Mouse (Mus musculus) cerebellum, adult 9-11 months (tissue): Measurements from ENCODE around the gene Tyw5.

Experiments
- DNase-seq: peaks from one replicate; pipeline ENCODE4 v3.0.0; 2022

Gene Tyw5

DNA sequence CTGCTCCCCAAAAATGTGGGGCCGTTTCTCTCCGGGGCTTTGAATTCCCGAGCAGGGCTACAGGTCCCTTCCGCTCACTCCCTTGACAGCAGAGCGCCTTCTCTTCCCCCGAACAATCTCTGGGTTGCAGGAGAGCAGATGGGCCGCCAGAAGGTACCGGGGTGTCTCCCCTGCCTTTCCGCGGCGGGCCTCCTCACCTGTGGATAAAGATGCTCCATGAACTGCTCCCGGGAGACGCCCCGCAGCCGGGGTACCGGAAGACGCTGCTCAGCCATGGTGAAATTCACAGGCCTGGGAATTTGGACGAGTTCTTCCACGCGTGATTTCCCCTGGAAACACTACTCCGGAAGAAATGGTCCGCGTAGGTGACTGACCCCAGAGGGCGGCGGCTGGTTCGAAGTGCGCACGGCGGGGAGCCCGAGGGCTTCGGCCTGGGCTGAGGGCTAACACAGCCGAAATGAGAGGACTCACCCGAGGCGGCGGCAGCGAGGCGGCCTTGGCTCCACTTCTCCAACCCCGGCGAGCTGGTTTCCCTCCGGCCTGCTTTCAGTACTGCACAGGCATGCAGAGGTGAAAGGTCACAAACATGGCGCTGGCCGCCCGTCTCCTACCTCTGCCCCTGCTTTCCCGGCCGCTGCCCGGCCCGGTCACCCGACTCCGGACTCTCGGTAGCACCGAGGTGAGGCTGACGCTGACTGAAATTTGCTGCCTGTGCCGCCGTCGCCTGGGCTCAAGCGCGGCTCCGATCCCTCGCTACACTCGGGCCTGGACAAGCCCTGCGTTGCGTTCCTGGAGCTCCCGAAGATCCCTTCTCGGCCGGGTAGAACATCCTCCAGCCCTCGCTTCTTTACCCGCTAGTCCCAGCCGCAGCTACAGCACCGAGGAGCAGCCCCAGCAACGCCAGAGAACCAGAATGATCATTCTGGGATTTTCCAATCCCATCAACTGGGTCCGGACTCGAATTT, at the start of gene Tyw5, which contains the start of gene Maip1:
Gene Tyw5 (minus strand): TSS at position 915 of the 965 bp plus-strand sequence.
Gene Maip1 (plus strand): TSS at position 142 of the 965 bp plus-strand sequence.
- DNase-seq: peak; percentile 85

DNA sequence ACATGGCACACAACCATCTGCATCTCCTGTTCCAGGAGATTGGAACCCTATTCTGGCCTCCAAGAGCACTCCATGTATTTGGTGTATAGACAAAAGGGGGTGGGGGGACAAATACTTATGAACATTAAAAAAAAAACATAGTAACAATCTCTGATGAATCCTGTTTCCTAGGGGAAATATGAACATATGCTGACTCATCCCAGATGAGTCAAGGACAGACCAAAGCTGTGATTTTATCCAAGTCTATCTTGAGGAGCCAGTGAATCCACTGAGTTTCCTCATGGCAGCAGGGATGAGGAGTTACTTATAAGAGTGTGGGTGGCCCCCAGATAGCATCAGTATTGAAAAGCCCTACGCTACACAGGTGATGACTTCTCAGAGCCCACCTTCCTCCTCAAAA, 43.3 kb upstream of the Tyw5 start:
- no peak for DNase-seq

DNA sequence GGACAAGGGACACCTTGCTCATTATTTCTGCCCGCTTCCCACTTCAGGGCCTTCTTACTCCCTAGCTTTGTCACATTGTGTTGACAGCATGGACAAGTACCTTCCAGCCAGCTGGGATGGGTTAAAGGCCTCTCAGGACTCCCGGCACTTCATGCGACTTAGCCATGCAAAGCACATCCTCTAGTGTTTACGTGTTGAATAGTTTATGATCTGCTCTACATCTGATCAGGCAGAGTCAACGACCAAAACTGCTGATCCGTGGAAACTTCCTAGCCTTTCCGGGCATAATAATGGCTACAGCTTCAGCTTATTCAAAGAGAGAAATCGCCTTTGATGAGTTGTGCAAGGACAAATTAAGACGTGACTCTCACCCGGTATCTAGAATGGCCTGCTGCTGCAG, 38.8 kb upstream of the Tyw5 start:
- DNase-seq: no peak

DNA sequence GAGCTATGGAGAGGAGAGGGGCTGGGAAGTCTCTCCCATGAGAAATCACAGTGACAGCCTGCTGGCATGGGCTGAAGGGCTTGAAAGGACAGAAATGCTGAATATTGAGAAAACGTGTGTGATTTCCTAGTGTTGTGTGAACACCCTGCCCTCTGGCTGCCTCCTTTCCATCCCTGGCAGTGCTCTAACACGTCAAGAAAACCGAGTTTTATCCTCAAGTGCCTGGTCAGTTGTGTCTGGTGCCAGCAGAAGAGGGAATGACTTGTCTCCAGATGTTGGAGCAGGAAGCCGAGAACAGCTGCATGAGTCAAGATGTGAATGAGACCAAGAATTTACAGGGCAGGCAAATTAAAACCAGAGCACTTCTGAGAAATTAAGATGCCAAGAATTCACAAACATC, 33.9 kb upstream of the Tyw5 start:
- DNase-seq: no peak

DNA sequence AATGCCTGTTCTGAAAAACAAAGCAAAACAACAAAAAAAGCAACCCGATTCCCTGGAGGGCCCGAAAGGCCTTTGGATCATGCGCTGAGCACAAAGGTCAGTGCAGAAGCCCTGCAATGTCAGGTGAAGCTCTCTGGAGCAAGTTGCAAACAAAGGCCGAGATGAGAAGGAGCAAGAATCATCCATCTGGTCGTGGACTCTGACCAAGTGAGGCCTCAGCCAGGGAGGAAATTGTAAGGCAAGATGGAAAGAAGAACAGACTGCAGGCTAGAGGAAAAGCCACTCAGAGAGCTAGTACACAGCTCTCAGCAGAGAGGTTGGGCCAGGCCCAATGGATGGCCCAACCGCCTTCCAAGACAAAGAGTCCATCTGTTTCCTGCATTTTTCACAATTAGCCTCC, 32.1 kb upstream of the Tyw5 start:
- DNase-seq: no peak

DNA sequence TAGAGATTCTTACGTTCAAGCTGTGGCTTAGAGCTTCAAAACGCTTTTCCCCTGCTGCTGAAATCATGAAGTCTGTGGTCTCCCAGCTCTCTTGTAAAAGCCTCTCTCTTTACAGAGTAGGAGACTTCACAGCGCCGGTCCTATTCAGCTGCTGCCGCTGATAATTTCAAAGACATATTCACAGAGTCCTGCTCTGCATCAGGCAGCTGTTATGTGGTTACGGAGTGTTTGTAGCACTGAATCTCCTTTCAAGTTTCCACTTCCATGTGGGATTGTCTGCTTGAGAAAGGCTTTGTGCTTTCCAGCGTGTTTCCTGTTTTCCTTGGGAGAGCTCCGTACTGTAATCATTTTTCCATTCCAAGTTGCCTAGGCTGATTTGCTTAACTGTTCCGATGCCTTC, 30.1 kb upstream of the Tyw5 start:
- no peak for DNase-seq

DNA sequence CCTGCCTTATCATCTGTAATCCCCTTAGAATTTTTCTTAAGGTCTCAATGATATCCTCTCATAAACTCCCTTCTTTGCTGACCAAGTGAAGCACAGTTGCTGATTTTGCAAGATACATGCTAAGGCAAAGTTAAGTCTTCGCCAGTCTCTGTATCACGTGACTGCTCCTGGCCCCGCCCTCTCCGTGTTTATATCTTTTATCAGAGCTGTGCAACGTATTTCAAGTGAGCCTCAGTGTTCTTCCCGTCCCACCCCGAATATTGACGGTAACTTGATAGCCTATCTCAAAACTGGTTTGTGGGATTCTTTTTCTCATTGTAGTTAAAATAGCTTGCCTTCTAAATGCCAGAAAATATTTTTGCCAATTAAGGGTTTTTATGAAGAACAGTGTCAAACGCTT, 29.5 kb upstream of the Tyw5 start:
- DNase-seq: no peak

DNA sequence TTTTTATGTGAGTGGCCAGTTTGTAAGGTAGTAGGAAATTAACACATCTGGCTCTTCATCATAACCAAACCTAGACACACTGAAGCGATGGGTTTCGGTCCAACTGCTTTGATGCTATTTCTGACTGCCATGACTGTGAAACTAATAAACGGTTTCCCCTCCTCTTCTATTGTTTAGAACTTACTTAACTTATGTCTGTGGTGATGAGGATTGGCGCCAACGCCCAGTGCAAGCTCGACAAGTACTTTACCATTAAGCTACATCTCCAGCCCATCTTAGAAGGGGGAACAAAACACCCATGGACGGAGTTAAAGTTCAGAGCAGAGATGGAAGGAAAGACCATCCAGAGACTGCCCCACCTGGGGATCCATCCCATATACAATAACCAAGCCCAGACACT, 26.2 kb upstream of the Tyw5 start:
- DNase-seq: no peak

DNA sequence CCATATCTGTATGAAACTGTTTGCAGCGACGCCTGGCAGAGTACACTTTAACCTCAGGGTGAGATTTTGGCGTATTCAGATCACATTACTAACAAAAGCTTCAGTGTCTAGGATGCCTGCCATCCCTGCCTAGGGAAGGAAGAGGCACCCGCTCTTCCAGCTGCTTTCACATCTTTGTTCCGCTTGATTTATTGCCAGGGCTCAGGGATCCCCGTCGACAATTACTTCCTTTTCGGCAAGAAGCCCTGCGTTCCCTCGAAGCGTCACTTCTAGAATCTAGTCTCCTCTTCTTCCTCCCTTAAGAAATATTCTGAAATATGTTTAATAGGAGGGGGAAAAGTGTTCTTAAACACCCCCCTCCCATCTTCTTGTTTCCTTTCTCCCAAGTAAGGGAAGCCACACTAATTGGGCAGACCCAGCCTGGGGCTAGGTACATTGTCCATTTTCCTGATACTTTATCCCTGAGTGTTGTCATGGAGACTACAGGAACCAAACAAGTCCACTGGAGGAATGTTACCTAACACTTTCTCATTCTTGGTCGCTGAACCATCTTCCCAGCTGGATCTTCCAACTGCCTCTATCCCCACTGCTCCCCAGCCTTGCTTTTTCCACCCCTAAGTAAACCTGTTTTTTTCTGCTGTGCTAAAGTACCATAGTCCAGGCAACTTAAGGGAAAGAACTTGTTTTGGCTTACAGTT, 23.0 kb upstream of the Tyw5 start:
- DNase-seq: no peak

DNA sequence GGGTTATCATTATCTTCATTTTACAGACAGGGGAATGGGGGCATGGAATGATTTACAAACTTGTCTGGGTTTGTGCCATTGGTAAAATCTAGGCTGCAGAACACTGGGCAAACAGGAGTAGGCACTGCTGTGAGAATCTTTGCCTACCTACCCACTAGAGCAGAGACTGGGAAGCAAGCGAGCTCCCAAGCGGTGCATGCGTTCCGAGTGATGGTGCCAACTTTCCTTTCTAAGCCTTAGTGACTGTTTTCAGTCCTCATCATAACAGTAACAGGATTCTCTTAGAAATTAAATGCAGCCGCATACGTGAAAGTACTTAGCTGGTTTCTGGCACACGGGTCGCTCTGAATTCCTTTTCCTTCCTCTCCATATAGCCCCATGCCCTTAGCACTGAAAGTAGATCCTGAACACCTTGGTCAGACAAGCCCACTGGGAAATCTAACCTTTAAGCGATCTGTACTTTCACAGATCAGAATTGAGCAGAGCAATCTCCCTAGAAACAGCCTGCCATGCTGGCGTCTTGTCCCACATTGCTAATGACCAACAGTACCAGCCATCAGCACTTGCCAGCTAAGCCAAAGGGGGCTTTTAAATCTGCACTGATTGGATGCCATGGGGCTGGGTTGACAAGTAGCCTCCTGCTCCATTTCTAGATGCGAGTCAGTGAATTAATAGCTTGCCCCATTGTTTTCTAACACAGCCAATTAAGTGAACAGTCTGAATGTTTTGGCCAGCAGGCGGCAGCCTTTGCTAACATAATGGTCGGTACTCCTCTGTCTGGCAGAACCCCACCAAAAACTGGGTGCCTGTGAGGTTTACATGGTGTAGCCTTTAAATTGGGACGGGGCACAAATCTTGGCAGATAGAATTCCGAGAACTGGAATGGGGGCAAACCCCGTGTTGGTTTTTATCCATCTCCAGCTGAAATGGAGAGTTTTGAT, 21.7 kb upstream of the Tyw5 start:
- peak; percentile 70 for DNase-seq

DNA sequence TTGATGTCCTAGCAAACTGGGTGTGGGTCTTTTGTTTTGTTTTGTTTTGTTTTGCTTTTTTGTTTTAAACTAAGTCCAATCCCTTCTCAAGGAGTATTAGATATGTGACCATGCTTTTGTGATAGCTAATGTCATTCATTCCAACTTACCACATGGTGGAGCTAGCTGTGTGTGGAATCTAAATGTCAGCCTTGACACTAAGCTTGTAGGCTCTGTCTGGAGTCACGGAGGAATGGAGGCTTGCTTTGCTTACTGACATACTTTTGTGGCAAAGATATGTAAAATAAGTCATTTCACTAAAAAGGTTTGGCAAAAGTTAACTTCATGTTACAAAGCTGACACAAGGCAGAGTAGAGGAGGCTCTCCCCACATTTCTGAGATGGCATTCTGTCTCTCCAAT, 16.8 kb upstream of the Tyw5 start:
- no peak for DNase-seq

DNA sequence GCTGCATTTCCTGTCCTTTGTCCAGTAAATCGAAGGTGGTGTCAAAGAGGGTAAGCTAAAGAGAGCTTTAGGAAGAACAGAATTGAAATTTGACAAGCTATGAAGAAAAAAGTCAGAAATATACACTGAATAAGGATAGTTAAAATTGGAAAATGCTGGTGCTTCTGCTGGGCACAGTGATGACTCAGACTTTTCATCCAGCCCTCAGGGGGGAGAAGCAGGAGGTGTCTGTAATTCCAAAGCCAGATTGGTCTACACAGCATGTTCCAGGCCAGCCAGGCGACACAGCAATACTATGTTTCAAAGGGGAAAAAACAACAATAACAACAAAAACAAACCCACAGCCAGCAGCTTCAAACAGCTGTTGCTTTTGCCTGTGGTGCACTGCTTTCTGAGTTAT, 6.5 kb upstream of the Tyw5 start:
- DNase-seq: no peak

DNA sequence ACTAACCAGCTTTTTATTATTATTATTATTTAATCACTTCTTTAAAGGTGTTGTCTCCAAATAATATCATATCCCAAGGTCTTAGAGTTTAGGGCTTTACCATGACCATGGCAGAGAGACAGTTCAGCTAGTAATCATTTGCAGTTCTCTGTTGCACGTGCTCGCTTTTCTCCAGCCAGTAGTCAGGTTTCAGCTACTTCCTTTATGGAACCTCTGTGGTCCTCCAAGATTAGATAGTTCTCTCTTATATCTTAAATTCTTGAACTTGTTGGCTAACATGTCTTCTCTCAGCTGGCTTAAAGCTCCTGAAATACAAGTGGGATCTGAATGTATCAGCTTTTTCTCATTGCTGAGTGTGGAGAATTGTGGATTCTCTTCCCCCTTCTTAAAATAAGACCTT, 2.1 kb upstream of the Tyw5 start:
- DNase-seq: no peak

DNA sequence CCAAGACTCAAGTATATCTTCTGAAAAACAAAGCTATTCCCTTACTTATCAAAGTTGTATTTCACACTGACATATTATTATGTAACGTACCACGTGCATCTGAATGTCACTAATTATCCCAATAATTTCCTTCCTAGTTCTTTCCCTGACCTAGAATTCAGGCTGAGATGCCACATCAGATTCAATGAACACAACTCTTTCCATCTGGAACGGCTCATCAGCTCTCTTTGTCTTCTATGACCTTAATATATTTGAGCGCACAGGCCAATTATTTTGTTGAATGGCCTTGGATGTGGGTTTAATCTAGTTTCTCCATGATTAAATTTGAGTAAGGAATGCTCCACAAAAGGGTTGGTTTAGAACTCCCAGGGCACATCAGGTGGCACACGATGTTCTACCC, 4.8 kb downstream of the Tyw5 start:
- no peak for DNase-seq

DNA sequence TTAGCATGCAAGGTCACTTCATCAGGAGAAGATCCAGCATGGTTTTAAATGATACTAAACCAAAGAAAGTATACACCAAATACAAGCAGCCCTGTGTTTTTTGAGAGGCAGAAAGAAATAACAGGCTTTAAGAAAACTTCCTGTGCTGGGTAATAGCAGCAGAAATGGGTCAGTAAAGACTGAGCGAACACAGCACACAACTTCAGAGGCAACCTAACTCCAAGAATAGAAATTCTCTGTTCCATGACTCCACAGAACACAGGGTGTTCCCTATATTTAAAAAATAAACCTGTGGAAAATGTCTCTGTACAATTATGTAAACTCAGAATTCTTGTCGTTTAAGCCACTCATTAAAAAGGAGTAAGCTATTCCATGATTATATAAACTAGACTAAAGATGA, 6.0 kb downstream of the Tyw5 start:
- DNase-seq: no peak

DNA sequence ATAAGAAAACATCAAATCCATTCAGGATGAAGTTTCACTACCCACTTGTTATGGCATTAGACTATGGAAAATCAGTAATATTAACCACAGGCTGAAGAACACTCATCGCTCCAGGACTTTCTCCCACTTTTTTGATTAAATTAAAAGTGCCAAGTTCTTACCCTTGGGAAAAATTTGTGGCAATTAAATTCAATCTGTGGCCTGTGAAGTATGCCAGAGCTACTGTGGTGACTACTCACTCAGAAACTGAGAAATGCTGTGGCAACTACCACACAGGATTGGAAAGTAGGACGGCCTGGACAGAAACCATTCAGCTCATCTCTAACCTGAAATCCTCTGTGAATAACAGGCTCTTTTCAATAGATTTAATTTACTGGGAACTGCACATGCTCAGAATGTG, 6.6 kb downstream of the Tyw5 start:
- DNase-seq: no peak

DNA sequence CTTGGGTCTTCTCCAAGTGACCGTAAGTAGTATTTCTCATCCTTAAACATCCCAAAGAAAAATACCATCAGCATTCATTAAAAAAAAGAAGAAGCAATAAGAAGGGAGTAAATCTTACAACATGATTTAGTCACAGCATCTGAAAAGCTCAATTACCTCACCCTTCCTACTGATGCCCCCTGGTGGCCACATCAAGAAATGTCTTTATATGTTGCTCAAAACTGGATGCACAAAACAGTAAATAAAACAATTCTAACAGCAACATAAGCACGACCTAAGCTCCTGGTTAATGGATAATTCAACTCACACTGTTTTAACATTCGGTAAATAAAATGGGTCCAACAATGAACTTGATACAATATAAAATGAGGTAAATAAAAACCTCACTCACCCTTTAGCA, 12.8 kb downstream of the Tyw5 start:
- DNase-seq: peak; percentile 22

DNA sequence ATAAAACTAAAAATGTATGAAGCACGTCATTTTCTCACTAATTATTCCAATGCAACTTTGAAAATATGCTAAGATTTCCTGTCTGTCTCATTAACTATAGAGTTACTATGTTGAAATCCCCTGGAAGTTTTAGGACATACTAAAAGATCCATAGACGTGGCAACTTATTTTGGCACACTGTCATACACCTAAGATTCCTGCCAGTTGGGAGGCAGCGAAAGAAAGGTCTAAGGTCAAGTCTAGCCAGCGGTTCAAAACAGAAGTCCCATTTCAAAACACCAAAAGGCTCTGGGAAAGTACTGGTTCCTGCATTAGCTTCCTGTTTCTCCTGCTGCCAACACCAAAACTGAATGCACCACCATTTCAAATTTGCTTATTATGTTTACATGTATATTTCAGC, 14.5 kb downstream of the Tyw5 start:
- DNase-seq: no peak

DNA sequence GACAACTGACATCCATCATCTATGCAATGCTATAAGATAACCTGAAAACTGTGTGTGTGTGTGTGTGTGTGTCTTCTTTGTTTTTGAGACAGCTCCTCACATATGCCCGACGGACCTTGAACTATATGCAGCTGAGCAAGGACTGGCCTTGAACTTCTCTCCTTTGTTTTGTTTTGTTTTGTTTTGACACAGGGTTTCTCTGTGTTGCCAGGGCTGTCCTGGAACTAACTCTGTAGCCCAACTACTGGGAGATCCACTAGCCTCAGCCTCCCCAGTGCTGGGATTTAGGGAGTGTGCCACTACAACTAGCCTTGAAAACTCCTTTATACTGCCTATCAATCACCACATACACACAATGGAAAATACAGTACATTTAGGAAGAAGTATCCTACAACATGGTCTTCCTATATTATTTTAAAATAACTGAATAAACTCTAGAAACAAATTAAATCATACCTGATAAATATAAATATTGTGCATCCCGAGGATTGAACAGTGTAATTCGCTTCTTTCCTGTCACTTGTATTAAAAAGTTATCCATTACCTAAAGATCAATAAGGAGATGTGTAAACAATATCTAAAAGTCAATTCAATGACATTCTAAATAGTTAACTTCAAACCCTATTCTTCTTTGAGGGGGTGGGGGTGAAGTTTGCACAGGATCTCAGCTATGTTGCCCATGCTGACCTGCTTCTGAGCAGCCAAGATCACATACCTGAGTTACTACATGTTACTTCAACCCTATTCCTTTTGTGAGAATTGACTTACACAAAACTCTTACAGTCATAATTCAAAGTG, 15.7 kb downstream of the Tyw5 start:
- DNase-seq: no peak

DNA sequence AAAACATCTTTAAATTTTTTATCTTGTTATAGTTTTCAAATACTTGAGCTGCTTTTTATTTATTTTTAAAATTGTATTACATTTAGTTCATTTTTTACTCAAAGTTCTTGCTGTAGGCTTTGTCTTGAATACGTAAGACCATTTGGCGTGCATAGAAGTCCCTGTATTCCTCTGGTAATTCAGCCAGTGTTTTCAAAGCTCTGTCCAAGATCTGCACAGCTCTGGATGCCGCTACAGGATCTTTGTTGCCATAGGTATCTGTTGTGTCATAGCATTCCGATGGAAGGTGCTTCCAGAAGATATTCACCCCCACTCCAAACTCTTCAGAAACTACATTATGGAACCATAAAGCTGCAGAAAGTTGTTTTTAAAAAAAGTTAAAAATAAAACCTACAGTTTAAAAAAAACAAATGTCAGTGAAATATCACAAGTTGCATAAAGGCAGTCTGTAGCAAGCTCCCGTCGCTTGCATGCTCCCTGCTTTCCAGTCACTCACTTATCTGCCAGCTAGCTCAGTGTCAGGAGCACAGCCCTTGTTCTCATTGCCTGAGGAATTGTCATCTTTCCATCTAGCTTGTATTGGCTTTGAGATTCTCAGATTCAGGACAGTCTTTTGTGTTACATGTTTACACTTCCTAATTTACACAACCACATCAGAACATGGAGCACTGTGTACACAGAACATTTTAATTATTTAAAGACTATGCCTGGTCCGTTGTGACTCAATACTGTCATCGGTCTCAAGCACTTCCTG, 18.3 kb downstream of the Tyw5 start:
- no peak for DNase-seq

DNA sequence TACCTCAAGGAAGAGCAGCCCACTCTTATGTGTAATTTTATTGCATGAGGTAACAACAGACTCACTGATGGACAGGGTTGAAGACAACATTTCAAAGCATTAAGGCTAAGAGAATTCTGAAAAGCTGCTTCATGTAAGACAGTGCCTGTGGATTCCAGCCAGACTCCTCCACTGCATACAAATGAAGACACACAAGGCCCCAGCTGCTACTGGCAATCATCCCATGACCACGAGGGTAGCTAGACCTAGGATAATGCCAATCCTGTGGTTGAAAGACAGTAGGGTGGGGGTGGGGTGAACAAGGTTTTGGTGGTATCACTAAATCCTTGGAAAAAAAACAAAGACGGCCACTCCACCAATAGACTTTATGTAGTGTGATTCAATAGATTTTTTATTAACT, 19.0 kb downstream of the Tyw5 start:
- peak; percentile 46 for DNase-seq

DNA sequence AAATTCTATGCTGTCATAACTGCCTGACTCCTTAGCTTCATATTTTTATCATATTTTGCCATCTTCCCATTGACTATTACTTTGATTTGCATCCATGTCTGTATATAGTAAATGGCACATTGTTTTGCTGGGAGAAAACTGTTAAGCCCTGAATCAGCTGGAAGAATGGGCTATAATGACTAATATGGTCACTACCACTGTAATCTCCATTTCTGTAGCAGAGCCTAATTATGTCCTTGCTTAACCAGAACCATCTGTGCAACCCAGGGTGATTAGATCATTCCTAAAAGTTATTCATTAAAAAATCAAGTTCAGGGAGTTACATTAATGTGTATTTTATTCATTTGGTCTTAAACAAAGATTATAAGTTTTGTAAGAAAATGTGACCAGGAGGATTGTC, 20.4 kb downstream of the Tyw5 start:
- DNase-seq: no peak
